10 mouse cellular contexts compared by ENCODE assay signal in the genomic region with DNA sequence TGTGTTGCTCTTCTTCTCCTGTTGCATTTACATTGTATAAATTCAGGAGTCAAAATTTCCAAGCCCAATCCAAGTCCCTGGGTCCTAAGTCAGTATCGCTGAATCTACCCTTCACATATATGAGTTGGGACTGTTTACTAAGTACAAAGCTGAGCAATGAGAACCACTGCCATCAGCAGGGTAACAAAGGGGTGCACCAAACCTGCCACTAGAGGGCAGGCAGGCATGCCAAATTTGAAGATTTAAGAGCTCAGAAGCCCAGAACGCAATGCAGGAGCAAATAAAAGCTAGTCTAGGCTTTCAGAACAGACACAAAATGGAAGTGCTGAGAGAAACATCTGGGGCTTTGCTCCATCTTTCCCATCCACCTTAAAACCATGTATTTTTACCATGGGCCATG.
DNase-seq lines count a peak whose midpoint lies in the region; ATAC-seq and TF ChIP-seq lines count a peak whose summit lies in the region.
"Had no signal": no experiment of that assay in that cellular context is flagged by ENCODE, and none has a peak within 500 bp of the region (broad histone marks: within the 10 kb centered on the region; RNA-seq: fewer than 3 reads in every experiment).

No protein-coding gene starts in this region.

- no peak overlapping the region for H3K27ac ChIP-seq in kidney, adult 2 months (ENCODE audit: insufficient read depth, low read depth, low read length)
- H3K27ac ChIP-seq in kidney, embryonic 16.5 days (ENCODE audit: low read length), result no peak overlapping the region
- H3K27ac ChIP-seq in cerebellum, adult 2 months (ENCODE audit: insufficient read depth, low read length), result no peak overlapping the region
- H3K27ac ChIP-seq in midbrain, embryonic 15.5 days, result no peak overlapping the region
- H3K27ac ChIP-seq in intestine, embryonic 15.5 days, result no peak overlapping the region
- H3K27ac ChIP-seq: embryonic facial prominence, embryonic 12.5 days; limb, embryonic 12.5 days had no signal

- no peaks in the 10 kb centered on the region for H3K4me1 ChIP-seq in kidney, adult 2 months (ENCODE audit: control insufficient read depth, insufficient read depth, low read length)
- H3K4me1 ChIP-seq in kidney, embryonic 16.5 days (ENCODE audit: insufficient read depth, low read length), result no peaks in the 10 kb centered on the region
- H3K4me1 ChIP-seq in cerebellum, adult 2 months (ENCODE audit: control insufficient read depth, insufficient read depth, low read length), result no peaks in the 10 kb centered on the region
- H3K4me1 ChIP-seq in midbrain, embryonic 15.5 days, result no peaks in the 10 kb centered on the region
- H3K4me1 ChIP-seq in intestine, embryonic 15.5 days (replicated peaks), result no peaks in the 10 kb centered on the region
- H3K4me1 ChIP-seq: embryonic facial prominence, embryonic 12.5 days; limb, embryonic 12.5 days had no signal

- WGBS in kidney, adult 2 months, result 27% methylated on average over 2 of the region's 2 CpGs
- 31% methylated on average over 2 of the region's 2 CpGs for WGBS in kidney, embryonic 16.5 days
- WGBS in cerebellum, adult 2 months, result 27% methylated on average over 2 of the region's 2 CpGs
- 37% methylated on average over 2 of the region's 2 CpGs for WGBS in midbrain, embryonic 15.5 days
- WGBS in intestine, embryonic 15.5 days, result 45% methylated on average over 2 of the region's 2 CpGs

- H3K4me3 ChIP-seq in kidney, adult 2 months (ENCODE audit: insufficient read depth, low read depth, low read length), result no peak overlapping the region
- H3K4me3 ChIP-seq in kidney, embryonic 16.5 days (ENCODE audit: low read length), result no peak overlapping the region
- no peak overlapping the region for H3K4me3 ChIP-seq in cerebellum, adult 2 months (replicated peaks; ENCODE audit: insufficient read depth, low read depth, low read length)
- no peak overlapping the region for H3K4me3 ChIP-seq in midbrain, embryonic 15.5 days
- no peak overlapping the region for H3K4me3 ChIP-seq in intestine, embryonic 15.5 days (replicated peaks)
- H3K4me3 ChIP-seq: embryonic facial prominence, embryonic 12.5 days; limb, embryonic 12.5 days had no signal

- no peak for ATAC-seq in kidney, embryonic 16.5 days (ENCODE audit: low FRiP score, low TSS enrichment)
- peak; percentile 52; the same call in 1 of the 2 replicates for ATAC-seq in midbrain, embryonic 15.5 days (replicated peaks)
- ATAC-seq in intestine, embryonic 15.5 days, result no peak

- H3K9ac ChIP-seq in kidney, embryonic 16.5 days (replicated peaks; ENCODE audit: low read length), result no peak overlapping the region
- no peak overlapping the region for H3K9ac ChIP-seq in midbrain, embryonic 15.5 days
- no peak overlapping the region for H3K9ac ChIP-seq in intestine, embryonic 15.5 days
- H3K9ac ChIP-seq: embryonic facial prominence, embryonic 12.5 days; limb, embryonic 12.5 days had no signal

- TF ChIP-seq CTCF in kidney, adult 2 months (conservative IDR thresholded peaks at IDR 0.05; ENCODE audit: insufficient read depth, insufficient read length, low read depth, low read length), result peak; percentile 69
- peak; percentile 76 for TF ChIP-seq CTCF in cerebellum, adult 2 months (IDR thresholded peaks at IDR 0.05; ENCODE audit: borderline replicate concordance, insufficient read depth, low read depth, low read length)

- H3K27me3 ChIP-seq in kidney, adult 2 months (replicated peaks; ENCODE audit: control insufficient read depth, insufficient read depth, low read length), result no peaks in the 10 kb centered on the region
- peaks cover 23% of the 10 kb centered on the region for H3K27me3 ChIP-seq in kidney, embryonic 16.5 days (ENCODE audit: insufficient read depth, low read length)
- no peaks in the 10 kb centered on the region for H3K27me3 ChIP-seq in cerebellum, adult 2 months (ENCODE audit: control insufficient read depth, insufficient read depth, low read length)
- H3K27me3 ChIP-seq in midbrain, embryonic 15.5 days (replicated peaks), result peaks cover 16% of the 10 kb centered on the region; the same call in 1 of the 2 replicates
- no peaks in the 10 kb centered on the region; the same call in 1 of the 2 replicates for H3K27me3 ChIP-seq in intestine, embryonic 15.5 days (replicated peaks)
- H3K27me3 ChIP-seq: embryonic facial prominence, embryonic 12.5 days had no signal

- TF ChIP-seq POLR2A in kidney, adult 2 months (IDR thresholded peaks at IDR 0.05; ENCODE audit: low read depth, low read length), result no peak
- no peak for TF ChIP-seq POLR2A in cerebellum, adult 2 months (IDR thresholded peaks at IDR 0.05; ENCODE audit: borderline replicate concordance, insufficient read depth, low read length)

- H3K9me3 ChIP-seq in kidney, embryonic 16.5 days (ENCODE audit: low read length), result no peaks in the 10 kb centered on the region
- H3K9me3 ChIP-seq in midbrain, embryonic 15.5 days, result no peaks in the 10 kb centered on the region
- H3K9me3 ChIP-seq in intestine, embryonic 15.5 days, result no peaks in the 10 kb centered on the region
- H3K9me3 ChIP-seq: embryonic facial prominence, embryonic 12.5 days; limb, embryonic 12.5 days had no signal

- H3K36me3 ChIP-seq in kidney, adult 2 months (ENCODE audit: control insufficient read depth, insufficient read depth, low read length), result no peaks in the 10 kb centered on the region
- no peaks in the 10 kb centered on the region for H3K36me3 ChIP-seq in kidney, embryonic 16.5 days (ENCODE audit: insufficient read depth, low read length)
- H3K36me3 ChIP-seq in midbrain, embryonic 15.5 days (replicated peaks), result no peaks in the 10 kb centered on the region
- no peaks in the 10 kb centered on the region for H3K36me3 ChIP-seq in intestine, embryonic 15.5 days
- H3K36me3 ChIP-seq: embryonic facial prominence, embryonic 12.5 days; limb, embryonic 12.5 days had no signal

- DNase-seq in kidney, adult 2 months, result peak; percentile 36
- peak; percentile 53 for DNase-seq in NIH3T3 (ENCODE audit: low read depth)
- peak; percentile 61 to 68 for DNase-seq in cerebellum, adult 2 months
- DNase-seq in gastrocnemius, postnatal 4 days (ENCODE audit: low spot score in 2 of 2), result peak; percentile 19 to 22
- DNase-seq in left cerebral cortex, adult 18-20 months (ENCODE audit: low spot score in 2 of 2), result peak; percentile 35 to 64

- no peak overlapping the region for H3K4me2 ChIP-seq in kidney, embryonic 16.5 days (replicated peaks; ENCODE audit: low read depth, low read length)
- H3K4me2 ChIP-seq in midbrain, embryonic 15.5 days, result no peak overlapping the region
- H3K4me2 ChIP-seq in intestine, embryonic 15.5 days (replicated peaks), result no peak overlapping the region
- H3K4me2 ChIP-seq: embryonic facial prominence, embryonic 12.5 days; limb, embryonic 12.5 days had no signal
